Mouse (Mus musculus) G1E (cell line): ENCODE data around the gene Hebp1.

Experiments used
- CTCF ChIP-seq: IDR thresholded peaks from 2 replicates; pipeline ENCODE4 v1.5.1; 2012; ENCODE audit warnings: low read depth, low read length, inconsistent platforms, mixed read lengths
- GATA1 ChIP-seq: IDR thresholded peaks from 2 replicates; pipeline ENCODE4 v1.6.1; 2012; ENCODE audit warnings: borderline replicate concordance, low read length, inconsistent platforms, mixed read lengths
- TAL1 ChIP-seq: conservative IDR thresholded peaks from 2 replicates; pipeline ENCODE4 v1.6.1; 2012; ENCODE audit warnings: low read depth, low read length, inconsistent platforms, mixed read lengths

DNA sequence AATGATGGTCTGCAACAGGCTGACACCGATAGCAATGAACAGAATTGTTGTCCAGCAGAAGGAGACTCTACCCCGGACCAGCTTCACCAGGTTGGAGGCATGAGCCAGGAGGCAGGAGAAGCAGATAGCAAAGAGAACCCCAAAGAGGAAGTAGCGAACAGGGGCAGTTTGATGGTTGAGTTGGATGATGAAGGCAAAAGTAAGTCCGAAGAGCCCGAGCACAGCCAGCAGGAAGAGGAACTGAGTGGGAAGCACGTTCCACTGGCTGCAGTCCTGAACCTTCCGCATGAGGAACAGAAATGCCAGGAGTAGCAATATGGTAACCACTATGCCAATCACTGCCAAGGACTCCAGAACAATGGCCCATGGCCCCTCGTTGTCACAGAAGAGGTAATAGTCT is 81.3 kb downstream of the Hebp1 start:
- TF ChIP-seq CTCF = no peak
- no peak for TF ChIP-seq TAL1
- no peak for TF ChIP-seq GATA1
